Mouse (Mus musculus) cerebral cortex, adult 2 months (tissue): ENCODE measurements around the gene 2310022B05Rik.

ENCODE experiments used
- WGBS: fragments of 180-500 bp; shearing (Covaris S2); methylation state at CpG from one replicate; pipeline ENCODE4 v1.1.7; 2018; 5-methylcytosine and 5-hydroxymethylcytosine counted together

Gene 2310022B05Rik

DNA sequence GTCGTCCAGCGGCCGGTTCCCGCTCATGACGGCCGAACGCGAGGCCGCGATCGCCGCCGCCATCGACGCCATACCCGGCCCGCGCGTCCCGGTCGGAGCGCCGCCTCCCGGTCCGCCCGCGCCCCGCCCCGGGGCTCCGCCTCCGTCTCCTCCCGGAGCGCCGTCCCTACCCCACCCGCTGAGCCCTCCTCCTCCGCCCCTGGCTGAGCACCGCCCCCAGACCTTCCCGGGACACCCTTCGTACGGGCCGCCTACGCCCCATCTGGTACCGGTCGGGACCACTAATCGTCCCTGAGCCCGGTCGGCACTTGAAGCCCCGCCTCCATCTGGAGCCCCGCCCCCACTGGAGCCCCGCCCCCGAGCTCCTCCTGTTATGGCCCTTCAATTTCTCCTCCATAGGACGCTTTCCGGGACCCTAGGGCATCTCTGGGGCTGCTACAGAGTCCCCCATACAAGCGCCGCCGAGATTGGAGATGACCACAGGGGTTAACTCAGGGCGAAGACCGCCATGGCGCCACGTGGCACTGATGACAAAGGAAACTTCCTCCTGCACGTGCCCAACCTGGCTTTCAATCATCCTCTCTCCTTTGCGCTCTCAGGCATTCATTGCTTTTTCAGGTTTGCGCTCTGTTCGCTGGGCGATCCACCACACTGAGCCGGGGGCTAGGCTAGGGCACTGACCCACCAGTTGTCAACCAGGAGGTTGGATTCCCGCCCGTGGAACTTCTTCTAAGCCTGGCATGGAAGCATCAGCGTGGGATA, at the start of gene 2310022B05Rik:
TSS of gene 2310022B05Rik (minus strand) at position 258 of the 762 bp plus-strand sequence.
- 2% methylated on average over 66 of the region's 69 CpGs for WGBS

GRCm38 (mm10) chr8:124705823-124706222, 42.7 kb upstream of the 2310022B05Rik start:
- WGBS: 97% methylated on average over 8 of the region's 8 CpGs

DNA sequence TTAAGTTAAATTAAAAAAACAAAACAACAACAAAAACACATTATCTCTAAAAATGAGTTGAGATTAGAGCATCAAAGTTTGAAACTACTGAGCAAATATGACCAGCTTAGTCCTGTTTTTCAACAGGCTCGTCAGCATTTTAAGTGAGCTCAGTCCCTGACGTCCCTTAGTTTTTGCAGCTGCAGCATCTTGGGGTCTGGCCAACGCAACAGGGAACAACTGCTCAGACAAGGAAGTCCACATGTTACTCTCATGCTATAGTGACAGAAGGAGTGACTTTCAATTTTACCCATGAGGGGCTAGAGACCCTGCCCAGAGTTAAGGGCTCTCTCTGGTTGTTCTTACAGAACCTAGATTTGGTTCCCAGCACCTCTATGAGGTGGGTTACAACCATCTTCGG, 41.2 kb upstream of the 2310022B05Rik start:
- 78% methylated on average over 4 of the region's 4 CpGs for WGBS

- 61% methylated on average over 4 of the region's 4 CpGs for WGBS
Measured at GRCm38 (mm10) chr8:124703526-124703925, 40.4 kb upstream of the 2310022B05Rik start.

DNA sequence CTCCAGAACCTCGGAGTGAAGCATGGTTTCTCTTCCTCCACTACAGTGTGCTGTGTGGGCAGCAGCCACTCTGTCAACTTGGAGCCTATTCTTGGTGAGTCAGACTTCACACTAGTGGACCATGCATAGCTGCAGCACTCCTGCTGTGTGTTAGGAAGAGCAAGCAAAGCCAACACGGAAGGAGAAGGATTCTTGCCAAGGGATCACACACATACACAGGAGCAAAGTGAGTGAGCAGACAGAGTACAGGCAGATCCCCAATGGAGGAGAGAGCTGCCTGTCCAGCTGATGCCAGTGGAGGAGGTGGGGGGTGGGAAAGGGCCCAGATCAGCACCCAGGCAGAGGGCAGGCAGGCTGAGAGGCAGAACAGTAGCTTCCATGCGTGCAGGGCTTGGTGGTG, 39.0 kb upstream of the 2310022B05Rik start:
- 36% methylated on average over 3 of the region's 3 CpGs for WGBS

DNA sequence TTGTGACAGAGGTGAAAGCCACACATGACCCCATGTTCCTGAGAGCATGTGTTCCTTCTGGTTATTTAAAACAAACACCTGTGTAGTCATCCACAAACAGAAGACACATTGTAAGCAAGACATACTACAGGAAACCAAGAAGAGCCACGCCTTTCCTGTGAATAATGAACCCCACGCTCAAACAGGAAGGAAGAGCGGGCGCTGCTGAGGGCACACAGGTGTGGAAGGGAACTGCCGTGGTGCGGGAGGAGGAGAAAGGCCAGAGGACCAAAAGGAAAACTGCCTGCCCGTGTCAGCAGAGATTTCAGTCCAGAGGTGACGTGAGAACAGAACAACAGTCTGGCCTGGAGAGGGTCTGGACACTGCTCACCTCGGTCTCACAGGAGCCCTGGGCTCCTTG, 37.9 kb upstream of the 2310022B05Rik start:
- 81% methylated on average over 9 of the region's 9 CpGs for WGBS

GRCm38 (mm10) chr8:124700271-124700670, 37.1 kb upstream of the 2310022B05Rik start:
- 90% methylated on average over 5 of the region's 5 CpGs for WGBS

DNA sequence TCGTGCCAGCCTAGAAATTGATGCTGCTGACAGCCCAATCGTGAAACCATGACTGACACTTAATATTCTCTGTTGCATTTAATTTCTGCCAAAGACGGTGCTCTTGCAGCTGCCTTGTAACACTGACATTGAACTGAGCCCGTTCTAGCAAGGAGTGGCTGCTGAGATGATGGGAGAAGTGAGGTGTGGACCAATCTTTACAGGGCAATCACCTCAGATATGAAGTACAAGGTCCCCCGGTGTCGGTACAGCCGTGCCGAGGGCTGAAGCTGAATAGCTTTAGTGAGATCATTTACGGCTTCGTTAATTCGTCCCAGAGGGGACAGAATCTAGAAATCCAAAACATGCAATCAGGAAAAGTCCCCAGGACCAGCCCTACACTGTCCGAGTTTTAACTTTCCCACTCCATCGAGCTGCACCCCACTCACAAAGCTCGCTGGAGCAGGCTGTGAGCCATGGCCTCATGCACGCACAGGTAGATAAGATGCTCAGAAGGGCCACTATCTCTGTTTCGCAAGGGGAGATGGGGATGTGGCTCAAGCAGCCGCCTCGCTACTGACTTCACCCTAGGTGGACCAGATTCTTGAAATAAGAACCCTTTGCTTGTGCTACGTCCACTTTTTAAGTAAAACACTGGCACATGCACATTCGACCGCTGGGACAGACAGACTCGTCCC, 32.4 kb upstream of the 2310022B05Rik start:
- 94% methylated on average over 22 of the region's 22 CpGs for WGBS

GRCm38 (mm10) chr8:124691706-124692105, 28.5 kb upstream of the 2310022B05Rik start:
- WGBS: 97% methylated on average over 4 of the region's 4 CpGs

- WGBS: 92% methylated on average over 13 of the region's 13 CpGs
Measured at GRCm38 (mm10) chr8:124688899-124689298, 25.7 kb upstream of the 2310022B05Rik start.

DNA sequence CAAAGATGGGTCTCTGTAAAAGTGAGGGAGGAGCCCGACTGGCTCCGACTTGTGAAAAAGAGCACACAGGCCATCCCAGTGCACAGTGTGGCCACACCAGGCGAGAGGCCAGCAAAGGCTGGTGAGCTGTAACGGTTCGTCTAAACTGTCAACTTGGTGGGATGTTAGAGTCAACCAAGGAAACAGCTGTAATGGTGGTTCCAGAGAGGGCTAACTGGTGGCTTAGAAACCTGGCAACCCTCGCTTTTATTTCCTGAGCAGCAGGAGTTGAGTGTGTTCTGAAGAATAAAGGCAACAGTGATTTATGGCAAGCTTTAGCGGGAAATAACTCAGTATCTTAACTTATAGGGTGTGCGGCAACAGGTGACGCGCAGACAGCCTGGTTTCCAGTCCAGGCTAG, 19.0 kb upstream of the 2310022B05Rik start:
- 91% methylated on average over 10 of the region's 10 CpGs for WGBS

GRCm38 (mm10) chr8:124681792-124682157, 18.6 kb upstream of the 2310022B05Rik start:
- WGBS: 80% methylated on average over 10 of the region's 10 CpGs

DNA sequence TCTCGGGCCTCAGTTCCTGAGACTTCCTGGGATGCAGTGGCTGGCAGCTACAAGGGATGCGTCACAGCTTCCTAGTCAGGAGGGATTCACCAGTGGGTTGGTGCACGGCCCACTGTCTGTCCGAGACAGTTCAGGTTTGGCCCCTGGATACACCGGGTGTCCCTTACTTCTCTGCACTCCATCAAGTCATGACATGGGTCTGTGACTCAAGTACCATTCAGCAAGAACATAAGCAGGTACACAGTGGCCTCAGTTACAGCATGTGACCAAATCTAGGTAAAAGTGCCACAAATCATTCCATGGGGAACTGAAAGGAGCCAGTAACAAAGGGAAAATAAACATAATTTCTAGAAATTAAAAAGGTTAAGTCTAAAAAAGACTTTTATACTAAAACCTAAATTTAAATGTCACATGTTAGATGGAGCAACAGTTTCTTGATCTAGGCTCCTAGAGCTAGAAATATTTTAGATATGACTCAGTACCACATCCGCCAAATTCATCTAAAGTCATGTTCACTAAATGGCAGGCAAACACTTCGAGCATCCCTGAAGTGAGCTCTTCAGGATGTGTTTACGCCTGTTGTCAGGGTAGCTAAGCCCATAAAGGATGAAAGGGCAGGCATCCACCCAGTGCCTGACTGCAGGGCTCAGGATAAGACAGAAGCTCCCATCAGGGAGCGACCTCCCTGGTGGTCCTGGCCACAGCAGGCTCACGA, 18.1 kb upstream of the 2310022B05Rik start:
- 72% methylated on average over 10 of the region's 10 CpGs for WGBS

DNA sequence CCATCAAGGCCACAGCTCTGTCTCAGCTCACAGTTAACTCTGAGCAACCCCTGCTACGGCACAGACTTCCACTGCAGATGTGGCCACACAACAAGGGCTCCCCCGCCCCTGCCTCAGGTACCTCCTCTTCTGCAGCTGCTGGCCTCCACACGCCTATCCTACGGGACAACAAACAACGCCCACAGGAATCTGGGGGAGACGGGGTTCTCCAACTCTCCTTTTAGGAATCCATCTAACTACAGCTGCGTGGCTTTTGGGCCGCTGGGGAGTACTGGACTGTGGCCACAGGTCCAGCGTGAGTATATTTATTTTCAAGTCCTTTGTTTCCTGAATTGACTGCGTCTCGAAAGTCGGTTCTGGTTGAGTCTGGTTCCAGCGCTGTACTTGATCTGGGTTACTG, 15.1 kb upstream of the 2310022B05Rik start:
- WGBS: 90% methylated on average over 13 of the region's 13 CpGs

- 34% methylated on average over 12 of the region's 12 CpGs for WGBS
Measured at GRCm38 (mm10) chr8:124677486-124677885, 14.3 kb upstream of the 2310022B05Rik start.

GRCm38 (mm10) chr8:124677078-124677477, 13.9 kb upstream of the 2310022B05Rik start:
- WGBS: 50% methylated on average over 7 of the region's 7 CpGs

DNA sequence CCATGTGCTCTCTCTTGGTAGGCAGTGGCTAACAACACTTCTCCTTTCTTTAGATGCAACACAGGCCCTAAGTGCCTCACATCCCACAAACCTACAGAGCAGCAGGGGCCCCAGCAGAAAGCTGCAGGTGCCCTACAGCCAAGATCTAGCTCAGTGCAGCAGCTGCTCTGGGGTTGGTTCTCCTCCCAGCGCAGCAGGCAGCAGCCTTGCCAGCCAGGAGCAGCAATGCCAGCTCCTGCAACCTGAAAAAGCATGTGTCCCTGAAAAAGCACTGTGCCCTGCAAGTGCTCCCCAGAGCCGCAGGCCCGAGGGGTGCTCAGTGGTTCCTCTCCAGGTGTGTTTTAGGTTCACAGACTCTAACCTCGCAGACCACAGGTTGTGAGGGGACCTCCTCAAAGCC, 13.5 kb upstream of the 2310022B05Rik start:
- 64% methylated on average over 4 of the region's 4 CpGs for WGBS

DNA sequence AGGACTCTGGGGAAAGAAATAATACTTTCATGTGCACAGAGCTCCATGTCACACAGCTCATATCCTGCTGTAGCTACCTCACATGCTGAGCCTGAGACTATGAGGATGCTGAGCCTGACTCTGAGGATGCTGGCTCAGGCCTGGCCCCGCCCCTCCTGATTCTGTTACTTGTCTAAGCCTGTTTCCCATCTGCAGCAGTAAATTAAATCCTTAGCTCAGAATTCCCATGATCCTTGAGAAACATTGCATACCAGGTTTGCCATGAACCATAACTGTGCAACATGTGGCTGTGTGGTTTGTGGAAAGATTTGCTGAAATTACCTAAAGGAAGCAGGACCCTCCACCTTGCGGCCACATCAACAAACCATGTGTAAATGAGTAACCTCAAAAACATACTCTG, 9.2 kb upstream of the 2310022B05Rik start:
- 93% methylated on average over 2 of the region's 2 CpGs for whole genome bisulfite sequencing

GRCm38 (mm10) chr8:124668798-124669197, 5.6 kb upstream of the 2310022B05Rik start:
- WGBS: 66% methylated on average over 3 of the region's 3 CpGs

DNA sequence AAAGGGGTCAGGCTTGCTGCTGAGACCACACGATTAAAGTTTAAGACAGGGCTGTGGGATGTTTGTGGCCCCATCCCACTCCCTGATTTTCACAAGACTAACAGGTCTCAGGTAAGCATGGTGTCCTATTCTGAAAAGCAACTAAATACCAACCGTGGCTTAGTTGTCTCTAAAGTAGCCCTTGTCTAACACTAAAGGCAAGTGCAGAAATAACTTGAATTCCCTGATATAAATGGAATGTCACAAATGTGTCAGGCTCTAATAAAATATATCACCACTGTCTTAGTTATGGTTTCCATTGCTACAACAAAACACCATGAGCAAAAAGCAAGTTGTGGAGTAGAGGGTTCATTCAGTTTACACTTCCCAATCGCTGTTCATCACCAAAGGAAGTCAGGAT, 1.2 kb upstream of the 2310022B05Rik start:
- WGBS: 72% methylated on average over 3 of the region's 3 CpGs

- 35% methylated on average over 4 of the region's 4 CpGs for WGBS
Measured at GRCm38 (mm10) chr8:124663874-124664230, 683 bp upstream of the 2310022B05Rik start.

DNA sequence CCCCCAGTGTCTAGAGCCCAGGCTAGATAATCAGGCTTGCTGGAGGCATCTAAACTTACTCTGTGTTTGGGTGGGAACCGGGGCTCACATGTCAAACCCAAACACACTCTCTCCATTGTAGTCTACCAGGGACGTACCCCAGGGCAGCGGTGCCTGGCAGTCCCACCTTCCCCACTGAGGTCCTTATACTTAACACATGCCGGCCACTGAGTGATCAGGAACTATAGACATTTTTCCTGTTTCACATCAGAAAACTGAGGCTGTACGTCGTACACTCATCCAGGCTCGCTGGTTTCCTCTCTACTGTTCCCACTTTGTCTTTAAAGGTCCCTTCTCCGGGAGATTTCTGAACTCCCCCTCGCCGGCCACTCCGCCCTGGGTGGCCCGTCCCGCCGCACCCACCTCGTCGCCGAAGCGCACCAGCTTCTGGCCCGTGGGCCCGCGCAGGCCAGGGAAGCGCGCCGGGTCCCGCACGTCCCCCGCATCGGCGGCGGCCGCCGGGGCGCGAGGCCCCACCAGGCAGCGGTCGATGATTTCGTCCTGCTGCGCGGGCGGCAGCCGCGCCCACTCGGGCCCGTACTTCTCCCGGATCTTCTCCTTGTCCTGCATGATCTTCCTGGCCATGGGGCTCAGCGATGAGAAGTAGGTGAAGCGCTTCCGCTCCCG, 590 bp downstream of the 2310022B05Rik start:
- under 1% methylated on average over 49 of the region's 49 CpGs for WGBS
